Mouse (Mus musculus): ENCODE results near the gene Accs. TPM values are rescaled to one million over a fixed set of nuclear protein-coding genes. Genes with fewer than 3 reads are reported as not detected.

Gene Accs
- polyA plus RNA-seq, 1 experiment from 2014 or later = 9.8 TPM

DNA sequence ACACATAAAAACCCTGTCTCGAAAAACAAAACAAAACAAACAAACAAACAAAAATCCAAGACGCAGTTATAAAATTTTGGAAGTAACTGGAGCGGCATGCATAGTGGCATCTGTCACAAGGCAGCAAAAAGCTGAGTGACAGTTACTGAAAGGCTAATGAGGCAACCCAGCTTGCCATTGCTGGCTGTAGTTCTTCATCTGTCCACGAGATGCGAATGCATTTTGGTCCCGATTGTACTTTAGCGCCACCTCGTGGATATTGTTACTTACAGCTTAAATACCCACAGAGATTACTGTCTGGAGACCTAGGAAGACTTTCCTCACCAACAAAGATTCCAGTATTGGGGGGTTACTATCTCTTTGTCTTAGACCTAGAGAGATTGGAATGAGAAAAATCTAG, 26.2 kb downstream of the Accs start:
- H3K27me3 ChIP-seq (ENCODE audit: insufficient read depth, low read length) = no peaks in the 10 kb centered on the region
- 18% methylated on average over 8 of the region's 8 CpGs for whole genome bisulfite sequencing
- H3K9ac ChIP-seq (replicated peaks; ENCODE audit: low read length) = no peak overlapping the region
- H3K9me3 ChIP-seq (ENCODE audit: low read length) = no peaks in the 10 kb centered on the region
- H3K4me2 ChIP-seq (replicated peaks; ENCODE audit: low read depth, low read length) = no peak overlapping the region
- H3K27ac ChIP-seq (ENCODE audit: low read length) = no peak overlapping the region
- no peak for ATAC-seq (ENCODE audit: low FRiP score, low TSS enrichment)
- peaks cover 8% of the 10 kb centered on the region for H3K4me1 ChIP-seq (ENCODE audit: insufficient read depth, low read length)
- H3K36me3 ChIP-seq (ENCODE audit: insufficient read depth, low read length) = no peaks in the 10 kb centered on the region; the same call in 1 of the 2 replicates
- H3K4me3 ChIP-seq (ENCODE audit: low read length) = no peak overlapping the region

DNA sequence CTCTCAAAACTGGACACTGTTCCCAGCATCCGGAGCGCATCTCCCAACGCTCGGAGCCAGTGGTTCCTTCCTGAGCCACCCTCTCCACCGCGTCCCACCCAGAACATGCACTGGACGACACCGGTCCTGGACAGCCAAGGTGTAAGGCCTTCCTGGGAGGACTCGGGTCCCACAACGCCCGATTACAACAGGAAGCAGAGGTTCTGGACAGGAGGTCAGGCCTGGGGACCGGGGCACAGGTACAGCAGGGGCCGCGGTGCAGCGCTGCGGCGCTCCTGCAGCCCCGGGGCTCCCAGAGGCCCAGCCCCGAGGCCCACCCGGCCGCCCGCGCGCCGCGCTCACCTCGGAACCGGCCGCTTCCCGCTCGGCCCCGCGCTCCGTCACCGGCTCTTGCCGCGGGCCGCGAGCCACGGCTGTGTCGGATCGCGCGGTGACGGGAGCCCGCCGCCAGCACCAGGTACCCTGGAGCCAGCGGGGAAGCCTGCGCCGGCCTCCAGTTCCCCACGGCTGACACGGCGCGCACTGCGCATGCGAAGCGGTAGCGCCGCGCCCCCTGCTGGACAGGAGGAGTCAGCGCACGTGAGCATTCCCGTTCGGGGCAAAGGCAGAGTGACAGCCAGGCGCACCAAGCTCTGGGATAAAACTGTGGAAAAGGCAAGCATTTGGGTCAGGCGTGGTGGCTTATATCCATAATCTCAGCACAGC, 27.5 kb downstream of the Accs start, which contains the start of gene Ext2:
TSS of gene Ext2 (minus strand) at position 524 of the 705 bp plus-strand sequence.
- H3K9ac ChIP-seq (replicated peaks; ENCODE audit: low read length) = peak within 1 kb of the TSS; percentile 97
- H3K27me3 ChIP-seq (ENCODE audit: insufficient read depth, low read length) = no peaks in the 10 kb centered on the region
- peak within 1 kb of the TSS; percentile 87 for H3K4me3 ChIP-seq (ENCODE audit: low read length)
- peaks cover 8% of the 10 kb centered on the region for H3K4me1 ChIP-seq (ENCODE audit: insufficient read depth, low read length)
- ATAC-seq (ENCODE audit: low FRiP score, low TSS enrichment) = peak; percentile 94
- WGBS = under 1% methylated on average over 45 of the region's 66 CpGs
- no peaks in the 10 kb centered on the region for H3K9me3 ChIP-seq (ENCODE audit: low read length)
- no peaks in the 10 kb centered on the region; the same call in 1 of the 2 replicates for H3K36me3 ChIP-seq (ENCODE audit: insufficient read depth, low read length)
- H3K4me2 ChIP-seq (replicated peaks; ENCODE audit: low read depth, low read length) = peak within 1 kb of the TSS; percentile 74
- 0 out of 2 replicates have a peak within 1 kb of the TSS, but pooled peaks have one; percentile 8 for H3K27ac ChIP-seq (ENCODE audit: low read length)

DNA sequence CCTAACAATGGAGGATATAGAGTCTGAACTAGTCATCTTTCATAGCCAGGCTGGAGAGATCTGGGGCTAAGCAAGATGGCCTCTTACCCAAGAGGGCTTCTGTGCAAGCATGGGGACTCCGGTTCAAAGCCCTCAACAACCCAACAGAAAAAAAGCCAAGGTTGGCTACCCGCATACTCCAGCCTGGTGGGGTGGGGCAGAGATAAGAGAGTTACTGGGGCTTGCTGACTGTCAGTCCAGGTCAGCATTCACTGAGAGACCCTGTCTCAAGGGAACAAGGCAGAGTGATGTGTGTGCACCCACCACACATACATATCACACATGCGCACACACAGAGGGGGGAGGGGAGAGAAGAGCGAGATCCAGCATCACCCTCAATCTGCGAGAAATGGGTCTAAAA, 32.0 kb downstream of the Accs start:
- no peak overlapping the region for H3K4me2 ChIP-seq (replicated peaks; ENCODE audit: low read depth, low read length)
- 96% methylated on average over 5 of the region's 5 CpGs for WGBS

DNA sequence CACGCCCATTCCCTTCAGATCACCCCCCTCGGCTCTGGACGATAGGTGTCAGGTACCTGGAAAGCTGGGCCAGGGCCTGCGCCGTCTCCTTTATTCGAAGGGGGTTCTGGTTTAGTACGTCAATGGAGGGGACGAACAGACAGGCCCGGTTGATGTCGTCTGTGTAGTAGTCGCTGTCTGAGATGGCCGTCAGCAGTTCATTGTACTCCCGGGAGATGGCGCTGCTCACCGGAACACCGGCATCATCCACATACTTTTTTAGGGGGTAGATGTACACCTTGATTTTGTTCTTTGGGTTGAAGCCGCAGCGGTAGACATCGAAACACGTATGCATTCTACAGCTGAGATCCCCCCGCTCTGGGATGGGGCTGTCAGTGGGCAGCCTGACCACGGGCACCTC, 36.4 kb downstream of the Accs start:
- H3K9ac ChIP-seq (replicated peaks; ENCODE audit: low read length) = no peak overlapping the region
- ATAC-seq (ENCODE audit: low FRiP score, low TSS enrichment) = no peak

More for the DNA sequence above, 32.0 kb downstream of the Accs start:
- Histone ChIP-seq H3K27ac (ENCODE audit: low read length) (no peak overlapping the region), H3K9ac (replicated peaks; ENCODE audit: low read length) (no peak overlapping the region), H3K27me3 (ENCODE audit: insufficient read depth, low read length) (no peaks in the 10 kb centered on the region), H3K4me1 (ENCODE audit: insufficient read depth, low read length) (peaks cover 8% of the 10 kb centered on the region), H3K4me3 (ENCODE audit: low read length) (no peak overlapping the region), H3K9me3 (ENCODE audit: low read length) (no peaks in the 10 kb centered on the region), H3K36me3 (ENCODE audit: insufficient read depth, low read length) (peaks cover 9% of the 10 kb centered on the region; the same call in 1 of the 2 replicates)
- no peak for ATAC-seq (ENCODE audit: low FRiP score, low TSS enrichment)

DNA sequence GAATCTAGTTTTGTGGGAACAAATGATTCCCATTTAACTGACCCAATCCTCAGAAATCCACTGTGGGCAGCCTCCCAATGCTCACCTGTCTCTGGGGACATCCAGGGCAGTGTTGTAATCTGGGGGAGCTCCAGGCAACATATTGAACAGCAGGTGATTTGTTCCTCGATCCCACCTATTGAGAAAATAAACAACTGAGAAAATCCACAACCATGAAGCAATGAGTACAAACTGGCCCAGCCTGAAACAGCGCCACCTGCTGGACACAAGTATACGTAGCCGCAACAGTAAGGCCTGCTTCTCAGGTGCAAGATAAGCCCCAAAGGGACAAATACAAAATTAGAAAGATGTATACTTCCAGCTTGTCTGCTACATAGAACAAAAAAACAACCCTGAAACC, 37.9 kb downstream of the Accs start:
- no peaks in the 10 kb centered on the region for H3K9me3 ChIP-seq (ENCODE audit: low read length)
- no peak overlapping the region for H3K27ac ChIP-seq (ENCODE audit: low read length)
- H3K4me2 ChIP-seq (replicated peaks; ENCODE audit: low read depth, low read length) = no peak overlapping the region
- WGBS = 42% methylated on average over 4 of the region's 4 CpGs
- no peak overlapping the region for H3K9ac ChIP-seq (replicated peaks; ENCODE audit: low read length)
- peaks cover 27% of the 10 kb centered on the region for H3K36me3 ChIP-seq (ENCODE audit: insufficient read depth, low read length)
- H3K27me3 ChIP-seq (ENCODE audit: insufficient read depth, low read length) = no peaks in the 10 kb centered on the region
- no peak for ATAC-seq (ENCODE audit: low FRiP score, low TSS enrichment)
- H3K4me1 ChIP-seq (ENCODE audit: insufficient read depth, low read length) = no peaks in the 10 kb centered on the region
- H3K4me3 ChIP-seq (ENCODE audit: low read length) = no peak overlapping the region

More for the DNA sequence above, 36.4 kb downstream of the Accs start:
- Histone ChIP-seq H3K4me1 (ENCODE audit: insufficient read depth, low read length) (no peaks in the 10 kb centered on the region), H3K27me3 (ENCODE audit: insufficient read depth, low read length) (no peaks in the 10 kb centered on the region), H3K36me3 (ENCODE audit: insufficient read depth, low read length) (peaks cover 27% of the 10 kb centered on the region), H3K4me3 (ENCODE audit: low read length) (no peak overlapping the region), H3K27ac (ENCODE audit: low read length) (no peak overlapping the region), H3K9me3 (ENCODE audit: low read length) (no peaks in the 10 kb centered on the region), H3K4me2 (replicated peaks; ENCODE audit: low read depth, low read length) (no peak overlapping the region)
- 92% methylated on average over 22 of the region's 22 CpGs for WGBS

DNA sequence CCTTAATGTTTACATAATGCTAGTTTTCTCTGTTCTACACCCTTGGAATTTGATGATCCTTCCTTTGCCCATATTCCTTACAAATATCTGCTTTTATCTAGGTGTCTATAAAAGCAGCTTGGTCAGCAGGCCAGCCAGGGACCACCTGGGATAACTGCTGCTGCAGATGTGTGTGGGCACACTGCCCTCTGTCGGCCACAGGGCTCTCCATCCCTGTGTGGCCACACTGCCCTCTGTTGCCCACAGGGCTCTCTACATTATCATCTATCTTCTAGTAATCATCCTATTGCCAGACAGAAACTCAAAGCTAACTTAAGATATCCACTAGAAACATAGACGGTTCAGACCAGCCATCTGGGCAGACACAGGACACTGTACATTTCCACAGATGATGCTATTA, 39.8 kb downstream of the Accs start:
- H3K4me2 ChIP-seq (replicated peaks; ENCODE audit: low read depth, low read length) = no peak overlapping the region
- H3K9ac ChIP-seq (replicated peaks; ENCODE audit: low read length) = no peak overlapping the region
- no peak overlapping the region for H3K27ac ChIP-seq (ENCODE audit: low read length)
- no peaks in the 10 kb centered on the region for H3K4me1 ChIP-seq (ENCODE audit: insufficient read depth, low read length)
- H3K27me3 ChIP-seq (ENCODE audit: insufficient read depth, low read length) = no peaks in the 10 kb centered on the region
- no peak for ATAC-seq (ENCODE audit: low FRiP score, low TSS enrichment)
- H3K9me3 ChIP-seq (ENCODE audit: low read length) = no peaks in the 10 kb centered on the region
- peaks cover 35% of the 10 kb centered on the region for H3K36me3 ChIP-seq (ENCODE audit: insufficient read depth, low read length)
- 12% methylated on average over 2 of the region's 2 CpGs for WGBS
- no peak overlapping the region for H3K4me3 ChIP-seq (ENCODE audit: low read length)

DNA sequence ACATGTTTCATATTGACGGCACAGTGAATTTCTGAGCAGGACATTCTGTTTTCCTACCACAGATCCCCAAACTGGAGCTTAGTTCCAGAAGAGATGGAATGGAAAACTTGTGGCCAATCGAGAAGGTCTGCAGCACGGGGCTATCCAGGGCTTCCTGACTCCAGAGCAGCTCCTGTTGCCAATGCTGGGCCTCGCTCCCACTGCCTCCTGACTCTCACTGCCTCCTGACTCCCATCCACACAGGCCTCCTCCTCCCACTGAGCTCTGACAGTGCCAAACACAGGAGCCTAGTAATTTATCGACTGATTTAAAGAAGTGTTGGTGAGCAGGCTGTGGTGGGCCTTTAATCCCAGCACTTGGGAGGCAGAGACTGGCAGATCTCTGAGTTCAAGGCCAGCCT, 41.7 kb downstream of the Accs start:
- Histone ChIP-seq H3K4me2 (replicated peaks; ENCODE audit: low read depth, low read length) (no peak overlapping the region), H3K9ac (replicated peaks; ENCODE audit: low read length) (no peak overlapping the region), H3K9me3 (ENCODE audit: low read length) (no peaks in the 10 kb centered on the region), H3K4me1 (ENCODE audit: insufficient read depth, low read length) (no peaks in the 10 kb centered on the region), H3K27me3 (ENCODE audit: insufficient read depth, low read length) (no peaks in the 10 kb centered on the region), H3K36me3 (ENCODE audit: insufficient read depth, low read length) (peaks cover 28% of the 10 kb centered on the region), H3K4me3 (ENCODE audit: low read length) (no peak overlapping the region), H3K27ac (ENCODE audit: low read length) (no peak overlapping the region)
- WGBS = 84% methylated on average over 5 of the region's 5 CpGs
- ATAC-seq (ENCODE audit: low FRiP score, low TSS enrichment) = no peak

DNA sequence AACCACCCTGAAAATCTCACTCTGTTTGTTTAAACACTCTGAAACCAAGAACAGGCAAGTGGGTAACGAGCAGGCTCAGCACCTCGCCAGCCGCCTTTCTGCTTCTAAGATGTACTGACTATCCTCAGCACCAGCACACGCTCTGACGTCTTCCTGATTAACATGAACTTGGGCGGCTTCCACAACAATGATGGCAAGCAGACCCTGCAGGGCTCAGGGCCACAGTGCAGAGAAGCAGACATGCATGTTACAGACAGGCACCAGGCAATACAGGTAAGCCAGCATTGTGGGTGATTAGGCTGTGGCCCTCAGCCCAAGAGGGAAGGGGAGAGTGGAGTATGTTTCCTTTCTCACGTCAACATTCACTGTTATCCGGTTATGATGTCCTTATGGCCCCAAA, 42.3 kb downstream of the Accs start:
- peaks cover 24% of the 10 kb centered on the region for H3K36me3 ChIP-seq (ENCODE audit: insufficient read depth, low read length)
- H3K4me2 ChIP-seq (replicated peaks; ENCODE audit: low read depth, low read length) = no peak overlapping the region
- H3K9ac ChIP-seq (replicated peaks; ENCODE audit: low read length) = no peak overlapping the region
- no peaks in the 10 kb centered on the region for H3K27me3 ChIP-seq (ENCODE audit: insufficient read depth, low read length)
- no peaks in the 10 kb centered on the region for H3K4me1 ChIP-seq (ENCODE audit: insufficient read depth, low read length)
- no peak overlapping the region for H3K4me3 ChIP-seq (ENCODE audit: low read length)
- no peak overlapping the region for H3K27ac ChIP-seq (ENCODE audit: low read length)
- no peak for ATAC-seq (ENCODE audit: low FRiP score, low TSS enrichment)
- H3K9me3 ChIP-seq (ENCODE audit: low read length) = no peaks in the 10 kb centered on the region
- 80% methylated on average over 8 of the region's 8 CpGs for WGBS

DNA sequence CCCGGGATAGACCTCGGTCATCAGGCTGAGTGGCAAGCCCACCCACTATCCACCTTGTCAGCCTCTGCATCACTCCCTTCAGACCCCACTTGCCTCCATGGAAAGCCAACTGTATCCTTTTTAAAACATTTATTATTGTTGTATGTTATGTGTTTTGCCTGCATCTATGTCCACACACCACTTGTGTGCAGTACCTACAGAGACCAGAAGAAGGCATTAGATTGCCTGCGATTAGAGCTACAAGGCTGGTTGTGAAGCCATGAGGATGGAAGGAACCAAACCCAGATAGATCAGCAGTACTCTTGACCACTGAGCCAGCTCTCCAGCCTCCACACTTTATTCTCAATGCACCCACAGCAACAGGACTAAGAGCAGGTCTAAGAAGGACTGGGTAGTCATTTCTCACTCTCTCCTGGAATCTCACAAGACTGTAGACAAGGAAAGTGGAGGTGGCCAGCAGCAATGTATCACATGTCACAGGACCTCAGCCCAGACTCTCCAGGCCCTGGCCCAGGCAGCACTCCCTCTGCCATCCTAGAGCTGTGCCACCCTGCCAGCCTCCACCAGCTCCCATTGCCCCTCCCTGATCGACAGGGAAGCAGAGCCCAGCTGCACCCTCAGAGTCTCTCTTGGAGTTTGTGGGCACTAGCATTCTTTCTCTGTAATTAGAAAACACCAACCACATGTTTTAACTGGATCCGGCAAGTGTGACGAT, 43.1 kb downstream of the Accs start:
- Histone ChIP-seq H3K9me3 (ENCODE audit: low read length) (no peaks in the 10 kb centered on the region), H3K4me2 (replicated peaks; ENCODE audit: low read depth, low read length) (no peak overlapping the region), H3K27ac (ENCODE audit: low read length) (no peak overlapping the region), H3K27me3 (ENCODE audit: insufficient read depth, low read length) (no peaks in the 10 kb centered on the region), H3K4me1 (ENCODE audit: insufficient read depth, low read length) (no peaks in the 10 kb centered on the region), H3K36me3 (ENCODE audit: insufficient read depth, low read length) (peaks cover 23% of the 10 kb centered on the region), H3K9ac (replicated peaks; ENCODE audit: low read length) (no peak overlapping the region), H3K4me3 (ENCODE audit: low read length) (no peak overlapping the region)
- WGBS = 90% methylated on average over 6 of the region's 6 CpGs
- ATAC-seq (ENCODE audit: low FRiP score, low TSS enrichment) = no peak

DNA sequence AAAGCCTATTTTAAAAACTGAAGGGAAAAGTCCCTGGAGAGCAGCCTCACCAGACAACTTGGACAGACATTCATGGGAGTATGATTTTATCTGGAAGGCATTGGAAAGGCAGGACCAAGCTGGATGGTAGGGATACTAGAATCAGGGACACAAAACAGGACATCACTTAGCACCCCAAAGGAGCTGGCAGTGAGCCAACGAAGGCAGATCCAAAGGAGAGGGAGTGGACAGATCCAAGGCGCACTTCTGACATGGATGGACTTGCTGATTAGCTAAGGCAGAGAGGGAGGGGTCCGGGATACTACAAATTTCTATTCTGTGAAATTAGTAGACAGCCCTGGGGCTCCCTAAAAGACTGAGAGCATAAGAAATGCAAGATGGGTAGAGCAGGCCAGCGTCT, 44.2 kb downstream of the Accs start:
- H3K36me3 ChIP-seq (ENCODE audit: insufficient read depth, low read length) = peaks cover 22% of the 10 kb centered on the region
- H3K4me1 ChIP-seq (ENCODE audit: insufficient read depth, low read length) = no peaks in the 10 kb centered on the region
- H3K27ac ChIP-seq (ENCODE audit: low read length) = no peak overlapping the region
- 84% methylated on average over 4 of the region's 4 CpGs for WGBS
- H3K4me2 ChIP-seq (replicated peaks; ENCODE audit: low read depth, low read length) = no peak overlapping the region
- H3K27me3 ChIP-seq (ENCODE audit: insufficient read depth, low read length) = no peaks in the 10 kb centered on the region
- no peak for ATAC-seq (ENCODE audit: low FRiP score, low TSS enrichment)
- no peaks in the 10 kb centered on the region for H3K9me3 ChIP-seq (ENCODE audit: low read length)
- no peak overlapping the region for H3K4me3 ChIP-seq (ENCODE audit: low read length)
- H3K9ac ChIP-seq (replicated peaks; ENCODE audit: low read length) = no peak overlapping the region
